Mouse (Mus musculus) small intestine, adult 2 months (tissue): ENCODE results near the gene Trpv5. TPM values are rescaled to one million over a fixed set of nuclear protein-coding genes. Genes with fewer than 3 reads are reported as not detected.
A peak's percentile ranks its signal among the peaks of the same experiment; 100 is the strongest.

Experiments
- H3K27ac ChIP-seq: fragments of 200-500 bp; 2 replicates; pipeline ENCODE4 v1.5.1; 2012; ENCODE audit warnings: low read depth, low read length, control low read depth, inconsistent platforms; ENCODE audit not compliant: insufficient read depth
- H3K27me3 ChIP-seq: fragments of 200-500 bp; 2 replicates; pipeline ENCODE4 v1.6.1; 2012; ENCODE audit warnings: mild to moderate bottlenecking, moderate library complexity, low read length, inconsistent platforms; ENCODE audit not compliant: control insufficient read depth, insufficient read depth
- H3K36me3 ChIP-seq: fragments of 200-500 bp; 2 replicates; pipeline ENCODE4 v1.6.1; 2012; ENCODE audit warnings: mild to moderate bottlenecking, low read length, control low read depth, inconsistent platforms; ENCODE audit not compliant: control insufficient read depth, insufficient read depth
- H3K4me1 ChIP-seq: fragments of 200-500 bp; 2 replicates; pipeline ENCODE4 v1.6.1; 2012; ENCODE audit warnings: low read length, inconsistent platforms, mixed read lengths; ENCODE audit not compliant: control insufficient read depth, insufficient read depth, insufficient read length
- H3K4me3 ChIP-seq: fragments of 200-500 bp; 2 replicates; pipeline ENCODE4 v1.5.1; 2012; ENCODE audit warnings: low read depth, mild to moderate bottlenecking, control low read depth, inconsistent platforms, low read length, moderate library complexity
- CTCF ChIP-seq: fragments of 200-500 bp; IDR thresholded peaks from 2 replicates; pipeline ENCODE4 v1.5.1; 2012; ENCODE audit warnings: low read depth, mild to moderate bottlenecking, control low read depth, inconsistent platforms, low read length, moderate library complexity, mixed read lengths; ENCODE audit not compliant: insufficient replicate concordance, insufficient read length; ENCODE audit errors: extremely low read depth
- POLR2A ChIP-seq: fragments of 200-500 bp; IDR thresholded peaks from 2 replicates; pipeline ENCODE4 v1.6.1; 2012; ENCODE audit warnings: low read depth, mild to moderate bottlenecking, control low read depth, inconsistent platforms, low read length, moderate library complexity
- WGBS: fragments of 180-500 bp; shearing (Covaris S2); methylation state at CpG from one replicate; pipeline ENCODE4 v1.1.7; 2018; 5-methylcytosine and 5-hydroxymethylcytosine counted together
- polyA plus RNA-seq: library from polyadenylated mRNA; depleted of rRNA; stranded (reverse); fragments of >200 nt; gene quantifications from 2 replicates; pipeline ENCODE4 v1.2.3, GENCODE M21; 2012; rRNA removed

Gene Trpv5
- polyA plus RNA-seq, 1 experiment, result not detected

GRCm38 (mm10) chr6:41605061-41605793 is 75.3 kb downstream of the Trpv5 start, which contains the start of gene Ephb6:
Ephb6 (plus strand) TSS chr6:41605482.
- Histone ChIP-seq H3K4me3 (peak within 1 kb of the TSS; percentile 79), H3K36me3 (no peaks in the 10 kb centered on the region), H3K4me1 (peaks cover 4% of the 10 kb centered on the region), H3K27me3 (peaks cover 5% of the 10 kb centered on the region; the same call in 1 of the 2 replicates), H3K27ac (no peak within 1 kb of the TSS)
- no peak for TF ChIP-seq POLR2A
- TF ChIP-seq CTCF, result no peak
- WGBS, result 1% methylated on average over 68 of the region's 68 CpGs

GRCm38 (mm10) chr6:41604401-41605050 is 76.0 kb downstream of the Trpv5 start:
- WGBS, result 1% methylated on average over 23 of the region's 23 CpGs

More at GRCm38 (mm10) chr6:41604401-41605050, 76.0 kb downstream of the Trpv5 start:
- TF ChIP-seq POLR2A (no peak), CTCF (peak; percentile 38; the same call in 1 of the 2 replicates)
- Histone ChIP-seq H3K36me3 (no peaks in the 10 kb centered on the region), H3K27ac (no peak overlapping the region), H3K27me3 (peaks cover 5% of the 10 kb centered on the region; the same call in 1 of the 2 replicates), H3K4me3 (peak overlapping the region; percentile 79), H3K4me1 (peaks cover 4% of the 10 kb centered on the region)

Other genes starting within 250 kb of the Trpv5 start
- gene Gm10334, start 234.6 kb downstream of the Trpv5 start, polyA plus RNA-seq, result 63.3 TPM in 1 of 2 replicates, not detected in the other
- gene Prss1, start 221.8 kb downstream of the Trpv5 start, polyA plus RNA-seq, result 22.6 TPM in 1 of 2 replicates, not detected in the other
- gene Prss2, start 159.0 kb downstream of the Trpv5 start, polyA plus RNA-seq, result 73.6 and 36,591 TPM in 2 replicates
- gene Ephb6, start 75.3 kb downstream of the Trpv5 start, polyA plus RNA-seq, result 1.6 and 2.1 TPM in 2 replicates
- 0.08 and 15.9 TPM in 2 replicates for gene Trpv6, start 44.4 kb downstream of the Trpv5 start, polyA plus RNA-seq
- gene Llcfc1, start 3.7 kb upstream of the Trpv5 start, polyA plus RNA-seq, result not detected in 2 replicates
- 0.10 TPM in 1 of 2 replicates, not detected in the other for gene Kel, start 23.6 kb upstream of the Trpv5 start, polyA plus RNA-seq
- not detected in 2 replicates for gene Olfr459, start 94.4 kb upstream of the Trpv5 start, polyA plus RNA-seq
- gene Pip, start 166.8 kb upstream of the Trpv5 start, polyA plus RNA-seq, result not detected in 2 replicates
- not detected in 2 replicates for gene Sval2, start 172.2 kb upstream of the Trpv5 start, polyA plus RNA-seq